10 mouse cellular contexts compared by ENCODE assay signal in genomic region chr6:55435266-55436159, GRCm38 (mm10). TPM values are rescaled to one million over a fixed set of nuclear protein-coding genes. Genes with fewer than 3 reads are reported as not detected.
DNase-seq lines count a peak whose midpoint lies in the region; ATAC-seq and TF ChIP-seq lines count a peak whose summit lies in the region.
"Had no signal": no experiment of that assay in that cellular context is flagged by ENCODE, and none has a peak within 500 bp of the region (broad histone marks: within the 10 kb centered on the region; RNA-seq: fewer than 3 reads in every experiment).

No protein-coding gene starts in this region.

- TF ChIP-seq EP300 in stomach, postnatal 0 days (optimal IDR thresholded peaks at IDR 0.05): no peak

- no peaks in the 10 kb centered on the region for H3K9me3 ChIP-seq in stomach, embryonic 14.5 days (ENCODE audit: control insufficient read depth, low read depth, low read length)
- no peaks in the 10 kb centered on the region for H3K9me3 ChIP-seq in stomach, postnatal 0 days (ENCODE audit: control insufficient read depth, low read length)
- H3K9me3 ChIP-seq in forebrain, embryonic 16.5 days (ENCODE audit: control insufficient read depth, low read length): no peaks in the 10 kb centered on the region
- no peaks in the 10 kb centered on the region for H3K9me3 ChIP-seq in midbrain, embryonic 10.5 days (replicated peaks)
- H3K9me3 ChIP-seq in kidney, embryonic 16.5 days (ENCODE audit: low read length): no peaks in the 10 kb centered on the region
- H3K9me3 ChIP-seq: G1E; liver, embryonic 15.5 days had no signal

- no peak for DNase-seq in stomach, postnatal 0 days (ENCODE audit: low spot score)
- DNase-seq in midbrain, embryonic 10.5 days (ENCODE audit: low spot score): peak; percentile 62
- DNase-seq in lung, postnatal 36 days: no peak
- DNase-seq in adrenal gland, postnatal 4 days (ENCODE audit: low spot score in 2 of 2): no peak

- no peak overlapping the region for H3K4me2 ChIP-seq in stomach, embryonic 14.5 days (replicated peaks; ENCODE audit: low read depth, low read length)
- no peak overlapping the region for H3K4me2 ChIP-seq in stomach, postnatal 0 days (replicated peaks; ENCODE audit: low read depth)
- H3K4me2 ChIP-seq in forebrain, embryonic 16.5 days (ENCODE audit: low read length): no peak overlapping the region
- H3K4me2 ChIP-seq in kidney, embryonic 16.5 days (replicated peaks; ENCODE audit: low read depth, low read length): no peak overlapping the region
- H3K4me2 ChIP-seq: liver, embryonic 15.5 days had no signal

- no peaks in the 10 kb centered on the region for H3K27me3 ChIP-seq in stomach, embryonic 14.5 days (ENCODE audit: control insufficient read depth, insufficient read depth, low read length)
- no peaks in the 10 kb centered on the region for H3K27me3 ChIP-seq in stomach, postnatal 0 days (ENCODE audit: control insufficient read depth, insufficient read depth, low read length)
- H3K27me3 ChIP-seq in forebrain, embryonic 16.5 days (replicated peaks; ENCODE audit: control insufficient read depth, insufficient read depth, low read length): no peaks in the 10 kb centered on the region
- H3K27me3 ChIP-seq in midbrain, embryonic 10.5 days (ENCODE audit: low read depth, poor library complexity, severe bottlenecking): no peaks in the 10 kb centered on the region
- no peaks in the 10 kb centered on the region for H3K27me3 ChIP-seq in kidney, embryonic 16.5 days (ENCODE audit: insufficient read depth, low read length)
- H3K27me3 ChIP-seq: liver, embryonic 15.5 days had no signal

- no peak for TF ChIP-seq CTCF in stomach, postnatal 0 days (IDR thresholded peaks at IDR 0.05; ENCODE audit: low read depth)

- no peaks in the 10 kb centered on the region for H3K36me3 ChIP-seq in stomach, embryonic 14.5 days (ENCODE audit: control insufficient read depth, insufficient read depth, low read length)
- no peaks in the 10 kb centered on the region for H3K36me3 ChIP-seq in stomach, postnatal 0 days (ENCODE audit: control insufficient read depth, insufficient read depth, low read length)
- no peaks in the 10 kb centered on the region for H3K36me3 ChIP-seq in forebrain, embryonic 16.5 days (ENCODE audit: control insufficient read depth, insufficient read depth)
- H3K36me3 ChIP-seq in midbrain, embryonic 10.5 days: no peaks in the 10 kb centered on the region
- H3K36me3 ChIP-seq in kidney, embryonic 16.5 days (ENCODE audit: insufficient read depth, low read length): no peaks in the 10 kb centered on the region
- H3K36me3 ChIP-seq: G1E; liver, embryonic 15.5 days had no signal

- 0 out of 2 replicates have a peak overlapping the region, but pooled peaks have one; percentile 74 for H3K27ac ChIP-seq in stomach, embryonic 14.5 days (ENCODE audit: low read length)
- H3K27ac ChIP-seq in stomach, postnatal 0 days (replicated peaks): no peak overlapping the region
- peak overlapping the region; percentile 70 for H3K27ac ChIP-seq in forebrain, embryonic 16.5 days (ENCODE audit: low read length)
- H3K27ac ChIP-seq in midbrain, embryonic 10.5 days (replicated peaks): peak overlapping the region; percentile 84
- no peak overlapping the region for H3K27ac ChIP-seq in kidney, embryonic 16.5 days (ENCODE audit: low read length)
- H3K27ac ChIP-seq: kidney, postnatal 0 days; liver, embryonic 15.5 days had no signal

- H3K9ac ChIP-seq in stomach, embryonic 14.5 days (replicated peaks; ENCODE audit: low read depth, low read length): no peak overlapping the region
- H3K9ac ChIP-seq in stomach, postnatal 0 days (ENCODE audit: low read length): no peak overlapping the region
- no peak overlapping the region for H3K9ac ChIP-seq in forebrain, embryonic 16.5 days (replicated peaks; ENCODE audit: low read depth, low read length)
- no peak overlapping the region for H3K9ac ChIP-seq in kidney, embryonic 16.5 days (replicated peaks; ENCODE audit: low read length)
- H3K9ac ChIP-seq: liver, embryonic 15.5 days had no signal

- WGBS in stomach, embryonic 14.5 days: 61% methylated on average over 8 of the region's 8 CpGs
- 58% methylated on average over 8 of the region's 8 CpGs for WGBS in stomach, postnatal 0 days
- WGBS in forebrain, embryonic 16.5 days: 26% methylated on average over 8 of the region's 8 CpGs
- WGBS in midbrain, embryonic 10.5 days: 57% methylated on average over 8 of the region's 8 CpGs
- WGBS in kidney, embryonic 16.5 days: 59% methylated on average over 8 of the region's 8 CpGs

- H3K4me1 ChIP-seq in stomach, embryonic 14.5 days (ENCODE audit: control insufficient read depth, insufficient read depth, low read length): peaks cover 8% of the 10 kb centered on the region; the same call in 1 of the 2 replicates
- no peaks in the 10 kb centered on the region for H3K4me1 ChIP-seq in stomach, postnatal 0 days (replicated peaks; ENCODE audit: control insufficient read depth, insufficient read depth)
- peaks cover 26% of the 10 kb centered on the region for H3K4me1 ChIP-seq in forebrain, embryonic 16.5 days (replicated peaks; ENCODE audit: control insufficient read depth, insufficient read depth, low read length)
- H3K4me1 ChIP-seq in midbrain, embryonic 10.5 days: peaks cover 46% of the 10 kb centered on the region
- H3K4me1 ChIP-seq in kidney, embryonic 16.5 days (ENCODE audit: insufficient read depth, low read length): peaks cover 17% of the 10 kb centered on the region
- H3K4me1 ChIP-seq: liver, embryonic 15.5 days had no signal

- ATAC-seq in stomach, embryonic 14.5 days (ENCODE audit: insufficient number of reproducible peaks, insufficient read depth, low FRiP score, low read depth): no peak
- no peak for ATAC-seq in stomach, postnatal 0 days (ENCODE audit: low FRiP score, low TSS enrichment)
- peak; percentile 88 for ATAC-seq in forebrain, embryonic 16.5 days
- no peak for ATAC-seq in kidney, embryonic 16.5 days (ENCODE audit: low FRiP score, low TSS enrichment)

- H3K4me3 ChIP-seq in stomach, embryonic 14.5 days (ENCODE audit: low read depth, low read length): no peak overlapping the region
- no peak overlapping the region for H3K4me3 ChIP-seq in stomach, postnatal 0 days (ENCODE audit: low read depth, low read length)
- H3K4me3 ChIP-seq in forebrain, embryonic 16.5 days (replicated peaks; ENCODE audit: low read length): no peak overlapping the region
- no peak overlapping the region for H3K4me3 ChIP-seq in midbrain, embryonic 10.5 days
- H3K4me3 ChIP-seq in kidney, embryonic 16.5 days (ENCODE audit: low read length): no peak overlapping the region
- H3K4me3 ChIP-seq: liver, embryonic 15.5 days had no signal

RNA-seq across cellular contexts. Expression of gene Adcyap1r1, which starts 16.3 kb away (rescaled TPM):
- polyA plus RNA-seq in stomach, embryonic 14.5 days (2014; fragmentation: Nextera tagmentation; extraction: Ambion mirVana): 13.3 and 13.8 TPM in 2 replicates
- 5.4 and 5.5 TPM in 2 replicates for polyA plus RNA-seq in stomach, postnatal 0 days (2015; fragmentation: Nextera tagmentation; extraction: Ambion mirVana)
- 33.8 and 37.9 TPM in 2 replicates for polyA plus RNA-seq in forebrain, embryonic 16.5 days (2015; fragmentation: Nextera tagmentation; extraction: Ambion mirVana)
- polyA plus RNA-seq in midbrain, embryonic 10.5 days (2016; fragmentation: Nextera tagmentation; extraction: Ambion mirVana): 31.4 and 34.3 TPM in 2 replicates
- total RNA-seq in adrenal gland, postnatal 4 days (2021): 10 to 100 TPM; 53.2 to 54.9 TPM
- polyA plus RNA-seq in kidney, embryonic 16.5 days (2015; fragmentation: Nextera tagmentation; extraction: Ambion mirVana): 2.5 and 2.7 TPM in 2 replicates
- polyA plus RNA-seq: G1E had no signal

RNA-seq across cellular contexts. Expression of gene Ghrhr, which starts 59.4 kb away (rescaled TPM):
- polyA plus RNA-seq in stomach, embryonic 14.5 days (2014; fragmentation: Nextera tagmentation; extraction: Ambion mirVana): not detected in 2 replicates
- not detected in 2 replicates for polyA plus RNA-seq in stomach, postnatal 0 days (2015; fragmentation: Nextera tagmentation; extraction: Ambion mirVana)
- polyA plus RNA-seq in forebrain, embryonic 16.5 days (2015; fragmentation: Nextera tagmentation; extraction: Ambion mirVana): not detected in 2 replicates
- polyA plus RNA-seq in midbrain, embryonic 10.5 days (2016; fragmentation: Nextera tagmentation; extraction: Ambion mirVana): not detected in 2 replicates
- not detected for total RNA-seq in adrenal gland, postnatal 4 days (2021)
- 0.17 and 0.18 TPM in 2 replicates for polyA plus RNA-seq in kidney, embryonic 16.5 days (2015; fragmentation: Nextera tagmentation; extraction: Ambion mirVana)
- polyA plus RNA-seq: G1E had no signal

Comparison
In these comparisons a context has a peak if more than half of its experiments do, and no peak if none do; other contexts are left out.
1. H3K27ac ChIP-seq: peak in stomach, embryonic 14.5 days (single experiment), forebrain, embryonic 16.5 days (single experiment) and midbrain, embryonic 10.5 days (single experiment); none in stomach, postnatal 0 days (single experiment) and kidney, embryonic 16.5 days (single experiment).